Mouse (Mus musculus) layer of hippocampus, adult 8-10 months (tissue): ENCODE results near the gene Mkrn2. TPM values are rescaled to one million over a fixed set of nuclear protein-coding genes. Genes with fewer than 3 reads are reported as not detected.

ENCODE experiments used
- total RNA-seq, 4 experiments: library from RNA; stranded (reverse); gene quantifications; 2 replicates each; pipeline ENCODE4 v1.2.4; 2022

Gene Mkrn2
- total RNA-seq, 4 experiments from 2014 or later = 33.8 to 37.8 (median 34.4) TPM

Other genes with a start within 250 kb of the Mkrn2 start
- 1 to 10 TPM; 1.9 to 4.5 (median 3.6) TPM for gene Pparg, start 241.0 kb upstream of the Mkrn2 start, total RNA-seq
- 10 to 100 TPM; 26.6 to 37.1 (median 27.1) TPM for gene Tsen2, start 57.2 kb upstream of the Mkrn2 start, total RNA-seq
- gene Mkrn2os, start 9.3 kb upstream of the Mkrn2 start, total RNA-seq = not detected
- 100 to 1,000 TPM in 1 of 4 experiments, 10 to 100 TPM in 3; 78.9 to 102 (median 84.5) TPM for gene Raf1, start 74.7 kb downstream of the Mkrn2 start, total RNA-seq
- under 1 TPM in 3 of 4 experiments, not detected in 1; 0.55 to 0.62 (median 0.59) TPM for gene Tmem40, start 160.5 kb downstream of the Mkrn2 start, total RNA-seq
- gene Cand2, start 172.6 kb downstream of the Mkrn2 start, total RNA-seq = 1 to 10 TPM; 2.5 to 4.7 (median 3.4) TPM
- gene Rpl32, start 206.8 kb downstream of the Mkrn2 start, total RNA-seq = 100 to 1,000 TPM; 486 to 663 (median 564) TPM
- 1 to 10 TPM; 4.3 to 5.7 (median 5.4) TPM for gene Efcab12, start 236.5 kb downstream of the Mkrn2 start, total RNA-seq